Mouse (Mus musculus): ENCODE data around the gene Cdca7l. TPM values are rescaled to one million over a fixed set of nuclear protein-coding genes. Genes with fewer than 3 reads are reported as not detected.
"Not testable (repeated sequence)": the region's sequence is repeated elsewhere in the genome, so short reads cannot be mapped to it uniquely, and the experiment has no call there.

Cdca7l gene
- polyA plus RNA-seq, 2 experiments: 24.0 to 37.7 TPM

- ATAC-seq (ENCODE audit: low FRiP score, low read depth) (no peak), DNase-seq (ENCODE audit: low spot score) (no peak)
- H3K27ac ChIP-seq (replicated peaks; ENCODE audit: low read depth, low read length): no peak overlapping the region
- no peak overlapping the region for H3K4me3 ChIP-seq (replicated peaks; ENCODE audit: low read length)
- no peaks in the 10 kb centered on the region for H3K27me3 ChIP-seq (ENCODE audit: control insufficient read depth, insufficient read depth, low read length)
- H3K4me1 ChIP-seq (ENCODE audit: control insufficient read depth, insufficient read depth, low read length): no peaks in the 10 kb centered on the region
- no peak for TF ChIP-seq POLR2A (IDR thresholded peaks at IDR 0.05; ENCODE audit: borderline replicate concordance, extremely low read depth, insufficient read depth, insufficient read length)
- no peak overlapping the region for H3K9ac ChIP-seq (ENCODE audit: low read depth, low read length, severe bottlenecking)
- no peaks in the 10 kb centered on the region for H3K9me3 ChIP-seq (ENCODE audit: control insufficient read depth, low read length)
- WGBS: 88% methylated on average over 8 of the region's 8 CpGs
- no peaks in the 10 kb centered on the region for H3K36me3 ChIP-seq (ENCODE audit: control insufficient read depth, insufficient read depth, low read length)
- no peak overlapping the region for H3K4me2 ChIP-seq (replicated peaks; ENCODE audit: low read depth, low read length, severe bottlenecking)
Measured at GRCm38 (mm10) chr12:117903671-117904070, 99.6 kb downstream of the Cdca7l start.

DNA sequence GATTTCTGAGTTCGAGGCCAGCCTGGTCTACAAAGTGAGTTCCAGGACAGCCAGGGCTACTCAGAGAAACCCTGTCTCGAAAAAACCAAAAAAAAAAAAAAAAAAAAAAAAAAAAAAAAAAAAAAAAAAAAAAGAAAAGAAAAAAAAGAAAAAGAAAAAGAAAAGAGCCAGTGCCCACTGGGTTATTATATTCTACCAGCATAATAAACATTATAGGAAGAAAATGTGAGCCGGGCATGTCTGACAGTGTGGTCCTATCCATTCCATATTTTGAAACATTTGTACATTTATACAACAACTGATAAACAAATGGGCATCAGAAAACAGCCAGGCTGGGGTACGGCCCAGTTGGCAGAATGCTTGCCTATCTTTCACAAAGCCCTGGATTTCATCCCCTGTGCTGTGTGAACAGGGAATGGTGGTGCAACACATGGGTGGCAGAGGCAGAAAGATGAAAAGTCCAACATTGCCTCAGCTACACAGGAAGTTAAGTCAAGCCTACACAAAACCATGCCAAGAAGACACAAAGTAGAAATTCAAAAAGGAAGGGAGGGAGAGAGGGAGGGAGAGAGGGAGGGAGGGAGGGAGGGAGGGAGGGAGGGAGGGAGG is 101.2 kb downstream of the Cdca7l start:
- not testable (repeated sequence) for H3K4me2 ChIP-seq (replicated peaks; ENCODE audit: low read depth, low read length, severe bottlenecking); H3K9me3 ChIP-seq (ENCODE audit: control insufficient read depth, low read length); H3K36me3 ChIP-seq (ENCODE audit: control insufficient read depth, insufficient read depth, low read length); DNase-seq (ENCODE audit: low spot score); H3K4me1 ChIP-seq (ENCODE audit: control insufficient read depth, insufficient read depth, low read length); ATAC-seq (ENCODE audit: low FRiP score, low read depth); H3K9ac ChIP-seq (ENCODE audit: low read depth, low read length, severe bottlenecking); H3K27me3 ChIP-seq (ENCODE audit: control insufficient read depth, insufficient read depth, low read length); H3K4me3 ChIP-seq (replicated peaks; ENCODE audit: low read length); H3K27ac ChIP-seq (replicated peaks; ENCODE audit: low read depth, low read length)
- 81% methylated on average over 4 of the region's 4 CpGs for WGBS

GRCm38 (mm10) chr12:117911396-117911795 is 107.3 kb downstream of the Cdca7l start:
- Histone ChIP-seq H3K4me1 (ENCODE audit: control insufficient read depth, insufficient read depth, low read length) (peaks cover 16% of the 10 kb centered on the region), H3K9me3 (ENCODE audit: control insufficient read depth, low read length) (no peaks in the 10 kb centered on the region), H3K9ac (ENCODE audit: low read depth, low read length, severe bottlenecking) (no peak overlapping the region), H3K36me3 (ENCODE audit: control insufficient read depth, insufficient read depth, low read length) (no peaks in the 10 kb centered on the region), H3K4me3 (replicated peaks; ENCODE audit: low read length) (no peak overlapping the region), H3K27me3 (ENCODE audit: control insufficient read depth, insufficient read depth, low read length) (no peaks in the 10 kb centered on the region), H3K27ac (replicated peaks; ENCODE audit: low read depth, low read length) (no peak overlapping the region), H3K4me2 (replicated peaks; ENCODE audit: low read depth, low read length, severe bottlenecking) (no peak overlapping the region)
- 88% methylated on average over 1 of the region's 1 CpGs for WGBS
- TF ChIP-seq POLR2A (IDR thresholded peaks at IDR 0.05; ENCODE audit: borderline replicate concordance, extremely low read depth, insufficient read depth, insufficient read length): no peak
- DNase-seq (ENCODE audit: low spot score): no peak
- no peak for ATAC-seq (ENCODE audit: low FRiP score, low read depth)

- no peaks in the 10 kb centered on the region for H3K27me3 ChIP-seq (ENCODE audit: control insufficient read depth, insufficient read depth, low read length)
- no peak overlapping the region for H3K4me3 ChIP-seq (replicated peaks; ENCODE audit: low read length)
- no peak overlapping the region for H3K4me2 ChIP-seq (replicated peaks; ENCODE audit: low read depth, low read length, severe bottlenecking)
- H3K9ac ChIP-seq (ENCODE audit: low read depth, low read length, severe bottlenecking): no peak overlapping the region
- no peak for TF ChIP-seq POLR2A (IDR thresholded peaks at IDR 0.05; ENCODE audit: borderline replicate concordance, extremely low read depth, insufficient read depth, insufficient read length)
- no peak for DNase-seq (ENCODE audit: low spot score)
- 16% methylated on average over 10 of the region's 10 CpGs for WGBS
- H3K27ac ChIP-seq (replicated peaks; ENCODE audit: low read depth, low read length): no peak overlapping the region
- H3K36me3 ChIP-seq (ENCODE audit: control insufficient read depth, insufficient read depth, low read length): no peaks in the 10 kb centered on the region
- H3K4me1 ChIP-seq (ENCODE audit: control insufficient read depth, insufficient read depth, low read length): peaks cover 16% of the 10 kb centered on the region
- H3K9me3 ChIP-seq (ENCODE audit: control insufficient read depth, low read length): no peaks in the 10 kb centered on the region
- no peak for ATAC-seq (ENCODE audit: low FRiP score, low read depth)
Measured at GRCm38 (mm10) chr12:117914613-117915245, 110.6 kb downstream of the Cdca7l start.

GRCm38 (mm10) chr12:117915826-117916588 is 111.9 kb downstream of the Cdca7l start:
- WGBS: 57% methylated on average over 10 of the region's 10 CpGs
- DNase-seq (ENCODE audit: low spot score): no peak

More at GRCm38 (mm10) chr12:117915826-117916588, 111.9 kb downstream of the Cdca7l start:
- no peak for ATAC-seq (ENCODE audit: low FRiP score, low read depth)
- no peak for TF ChIP-seq POLR2A (IDR thresholded peaks at IDR 0.05; ENCODE audit: borderline replicate concordance, extremely low read depth, insufficient read depth, insufficient read length)
- Histone ChIP-seq H3K36me3 (ENCODE audit: control insufficient read depth, insufficient read depth, low read length) (no peaks in the 10 kb centered on the region), H3K27me3 (ENCODE audit: control insufficient read depth, insufficient read depth, low read length) (no peaks in the 10 kb centered on the region), H3K4me2 (replicated peaks; ENCODE audit: low read depth, low read length, severe bottlenecking) (no peak overlapping the region), H3K4me1 (ENCODE audit: control insufficient read depth, insufficient read depth, low read length) (peaks cover 16% of the 10 kb centered on the region), H3K27ac (replicated peaks; ENCODE audit: low read depth, low read length) (no peak overlapping the region), H3K9me3 (ENCODE audit: control insufficient read depth, low read length) (no peaks in the 10 kb centered on the region), H3K4me3 (replicated peaks; ENCODE audit: low read length) (no peak overlapping the region), H3K9ac (ENCODE audit: low read depth, low read length, severe bottlenecking) (no peak overlapping the region)

All from limb, embryonic 14.5 days (tissue).